Mouse (Mus musculus): Measurements from ENCODE around the gene Osbpl2. TPM values are rescaled to one million over a fixed set of nuclear protein-coding genes. Genes with fewer than 3 reads are reported as not detected.

Gene Osbpl2
- total and polyA plus RNA-seq, 3 experiments, result 11.4 to 15.6 (median 12.8) TPM

- no peak overlapping the region for H3K9ac ChIP-seq (ENCODE audit: insufficient read depth, low read depth)
- peaks cover 3% of the 10 kb centered on the region for H3K79me2 ChIP-seq (replicated peaks; ENCODE audit: control insufficient read depth, extremely low read depth, insufficient read depth, poor library complexity, severe bottlenecking)
- TF ChIP-seq NRF1 (IDR thresholded peaks at IDR 0.05; ENCODE audit: low read depth, low read length), result no peak
- TF ChIP-seq ZNF384 (IDR thresholded peaks at IDR 0.05; ENCODE audit: low read depth, low read length), result no peak
- no peak for TF ChIP-seq IRF4 (IDR thresholded peaks at IDR 0.05; ENCODE audit: low read depth, low read length)
- no peak for TF ChIP-seq PAX5 (IDR thresholded peaks at IDR 0.05; ENCODE audit: low read length)
- no peak for TF ChIP-seq ETS1 (conservative IDR thresholded peaks at IDR 0.05; ENCODE audit: low read depth, low read length)
- TF ChIP-seq MAFK (IDR thresholded peaks at IDR 0.05; ENCODE audit: insufficient replicate concordance, low read length), result no peak
- no peak for TF ChIP-seq BHLHE40 (IDR thresholded peaks at IDR 0.05; ENCODE audit: low read depth, low read length)
- no peak for TF ChIP-seq ZC3H11A (IDR thresholded peaks at IDR 0.05; ENCODE audit: low read depth, low read length)
- no peak for TF ChIP-seq ZKSCAN1 (IDR thresholded peaks at IDR 0.05; ENCODE audit: borderline replicate concordance, low read depth, low read length)
- TF ChIP-seq GABPA (IDR thresholded peaks at IDR 0.05; ENCODE audit: insufficient replicate concordance, low read depth, low read length), result no peak
- H3K9me3 ChIP-seq (replicated peaks; ENCODE audit: low read length), result no peaks in the 10 kb centered on the region
- DNase-seq (ENCODE audit: extremely low read depth), result no peak
- H3K36me3 ChIP-seq (replicated peaks in 1 of 2; ENCODE audit: control insufficient read depth in 1 of 2, insufficient read depth in 1 of 2, low read length in 1 of 2), result peaks cover 3 to 17% of the 10 kb centered on the region in 2 experiments
- no peaks in the 10 kb centered on the region for H3K27me3 ChIP-seq (replicated peaks)
- in situ Hi-C loops (cut with MboI; ENCODE audit: low pct_ligation_motif_present, low pct_unique_long_range_greater_than_20kb, low sequenced_read_pairs) (no loop called here), dilution Hi-C loops (cut with MboI; ENCODE audit: extremely low pct_ligation_motif_present, extremely low pct_unique_long_range_greater_than_20kb, low sequenced_read_pairs) (no loop called here)
- H3K4me1 ChIP-seq (ENCODE audit: control insufficient read depth in 1 of 2, insufficient read depth in 2 of 2), result no peaks in the 10 kb centered on the region
- H3K4me2 ChIP-seq (ENCODE audit: insufficient read depth, low read depth, poor library complexity, severe bottlenecking), result no peak overlapping the region
- H3K27ac ChIP-seq (ENCODE audit: insufficient read depth, low read depth), result no peak overlapping the region
- no peak overlapping the region for H3K4me3 ChIP-seq (replicated peaks in 1 of 3; ENCODE audit: low read depth in 2 of 3, low read length in 2 of 3, poor library complexity in 1 of 3)
Observed at GRCm38 (mm10) chr2:180127675-180128074, 8.6 kb downstream of the Osbpl2 start.

GRCm38 (mm10) chr2:180133231-180133630, 14.1 kb downstream of the Osbpl2 start:
- Histone ChIP-seq H3K4me3 (replicated peaks in 1 of 3; ENCODE audit: low read depth in 2 of 3, low read length in 2 of 3, poor library complexity in 1 of 3) (no peak overlapping the region), H3K4me2 (ENCODE audit: insufficient read depth, low read depth, poor library complexity, severe bottlenecking) (no peak overlapping the region), H3K27ac (ENCODE audit: insufficient read depth, low read depth) (no peak overlapping the region), H3K27me3 (replicated peaks) (no peaks in the 10 kb centered on the region), H3K36me3 (replicated peaks in 1 of 2; ENCODE audit: control insufficient read depth in 1 of 2, insufficient read depth in 1 of 2, low read length in 1 of 2) (peaks cover under 1 to 16% of the 10 kb centered on the region in 2 experiments), H3K9ac (ENCODE audit: insufficient read depth, low read depth) (no peak overlapping the region), H3K4me1 (ENCODE audit: control insufficient read depth in 1 of 2, insufficient read depth in 2 of 2) (no peaks in the 10 kb centered on the region; a peak in 1 of 4 replicates), H3K9me3 (replicated peaks; ENCODE audit: low read length) (no peaks in the 10 kb centered on the region), H3K79me2 (replicated peaks; ENCODE audit: control insufficient read depth, extremely low read depth, insufficient read depth, poor library complexity, severe bottlenecking) (no peaks in the 10 kb centered on the region)
- dilution Hi-C loops (cut with MboI; ENCODE audit: extremely low pct_ligation_motif_present, extremely low pct_unique_long_range_greater_than_20kb, low sequenced_read_pairs) (no loop called here), in situ Hi-C loops (cut with MboI; ENCODE audit: low pct_ligation_motif_present, low pct_unique_long_range_greater_than_20kb, low sequenced_read_pairs) (no loop called here)
- no peak for TF ChIP-seq CTCF (conservative IDR thresholded peaks at IDR 0.05 in 1 of 2, IDR thresholded peaks at IDR 0.05 in 1 of 2; ENCODE audit: low read depth in 2 of 2, low read length in 2 of 2)
- TF ChIP-seq TCF12 (IDR thresholded peaks at IDR 0.05; ENCODE audit: low read depth, low read length), result no peak
- no peak for TF ChIP-seq EP300 (IDR thresholded peaks at IDR 0.05; ENCODE audit: low read length)
- TF ChIP-seq CHD1 (IDR thresholded peaks at IDR 0.05; ENCODE audit: low read depth, low read length), result no peak
- TF ChIP-seq HCFC1 (IDR thresholded peaks at IDR 0.05; ENCODE audit: low read depth, low read length), result no peak
- TF ChIP-seq MXI1 (IDR thresholded peaks at IDR 0.05; ENCODE audit: low read depth, low read length), result no peak
- TF ChIP-seq MAZ (IDR thresholded peaks at IDR 0.05; ENCODE audit: low read depth, low read length), result no peak
- no peak for TF ChIP-seq SIN3A (IDR thresholded peaks at IDR 0.05; ENCODE audit: low read length)
- no peak for TF ChIP-seq POLR2AphosphoS2 (IDR thresholded peaks at IDR 0.05; ENCODE audit: low read depth, low read length)
- TF ChIP-seq TBP (conservative IDR thresholded peaks at IDR 0.05; ENCODE audit: low read depth, low read length), result no peak
- no peak for TF ChIP-seq JUND (conservative IDR thresholded peaks at IDR 0.05; ENCODE audit: low read depth, low read length)
- no peak for TF ChIP-seq ZC3H11A (IDR thresholded peaks at IDR 0.05; ENCODE audit: low read depth, low read length)
- no peak for TF ChIP-seq MEF2A (IDR thresholded peaks at IDR 0.05; ENCODE audit: borderline replicate concordance, low read depth, low read length)
- TF ChIP-seq RCOR1 (conservative IDR thresholded peaks at IDR 0.05; ENCODE audit: low read depth, low read length), result no peak
- no peak for TF ChIP-seq PAX5 (IDR thresholded peaks at IDR 0.05; ENCODE audit: low read length)
- TF ChIP-seq NELFE (IDR thresholded peaks at IDR 0.05; ENCODE audit: low read depth, low read length), result no peak
- TF ChIP-seq POLR2A (IDR thresholded peaks at IDR 0.05; ENCODE audit: low read depth, low read length), result no peak
- no peak for TF ChIP-seq RAD21 (IDR thresholded peaks at IDR 0.05; ENCODE audit: low read depth, low read length)
- TF ChIP-seq ZMIZ1 (IDR thresholded peaks at IDR 0.05; ENCODE audit: low read depth, low read length), result no peak
- no peak for DNase-seq (ENCODE audit: extremely low read depth)

Data from CH12.LX (cell line).